Mouse (Mus musculus) skeletal muscle tissue, adult 2 months (tissue): ENCODE measurements at regions not wholly inside any gene's neighbourhood (a gene's known extent, or its start where the extent isn't known, plus 50 kb on each side); places are given as distances from the start of the nearest gene placed in this dataset.
A peak's percentile ranks its signal among the peaks of the same experiment; 100 is the strongest.

Experiments used
- DNase-seq: peaks from one replicate; pipeline ENCODE4 v3.0.0-alpha.2; 2012; ENCODE audit warnings: low read depth, low spot score

DNA sequence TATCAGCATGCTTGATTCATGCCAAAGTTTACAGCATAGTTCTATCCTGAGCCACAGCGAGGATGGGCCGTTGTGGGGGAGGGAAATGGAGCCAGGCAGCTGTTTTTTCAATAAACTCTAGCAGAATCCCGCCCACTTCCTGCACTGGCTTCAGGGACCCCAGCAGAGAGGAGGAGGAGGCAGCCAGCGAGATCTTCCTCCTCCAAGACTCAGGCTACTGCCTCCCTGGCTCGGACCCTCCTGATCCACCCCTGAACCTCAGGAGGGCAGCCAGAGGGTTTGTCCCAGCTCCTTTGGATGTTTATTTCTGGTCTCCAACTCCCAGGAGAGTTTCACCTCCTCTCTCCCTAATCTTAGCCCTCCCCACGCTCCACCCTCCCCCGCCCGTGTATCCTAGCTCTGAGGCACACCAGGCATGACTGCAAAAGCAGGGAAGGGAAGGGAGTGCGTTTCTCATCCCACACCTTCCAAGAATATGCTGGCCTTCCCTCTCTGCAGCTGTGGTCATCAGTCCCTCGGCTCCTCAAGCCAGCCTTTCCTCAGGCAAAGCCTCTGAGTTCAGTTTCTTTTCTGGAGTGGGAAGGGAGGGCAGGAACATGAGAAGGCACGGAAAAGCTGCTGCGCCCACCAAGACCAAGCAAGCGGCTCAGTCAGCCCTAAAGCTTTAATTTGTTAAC is 195.5 kb downstream of the Sox4 start:
- DNase-seq: peak; percentile 92

GRCm38 (mm10) chr13:28756915-28757765 is 196.4 kb downstream of the Sox4 start:
- DNase-seq: peak; percentile 43

- DNase-seq: no peak
Measured at GRCm38 (mm10) chr13:28754207-28754606, 199.3 kb downstream of the Sox4 start.

DNA sequence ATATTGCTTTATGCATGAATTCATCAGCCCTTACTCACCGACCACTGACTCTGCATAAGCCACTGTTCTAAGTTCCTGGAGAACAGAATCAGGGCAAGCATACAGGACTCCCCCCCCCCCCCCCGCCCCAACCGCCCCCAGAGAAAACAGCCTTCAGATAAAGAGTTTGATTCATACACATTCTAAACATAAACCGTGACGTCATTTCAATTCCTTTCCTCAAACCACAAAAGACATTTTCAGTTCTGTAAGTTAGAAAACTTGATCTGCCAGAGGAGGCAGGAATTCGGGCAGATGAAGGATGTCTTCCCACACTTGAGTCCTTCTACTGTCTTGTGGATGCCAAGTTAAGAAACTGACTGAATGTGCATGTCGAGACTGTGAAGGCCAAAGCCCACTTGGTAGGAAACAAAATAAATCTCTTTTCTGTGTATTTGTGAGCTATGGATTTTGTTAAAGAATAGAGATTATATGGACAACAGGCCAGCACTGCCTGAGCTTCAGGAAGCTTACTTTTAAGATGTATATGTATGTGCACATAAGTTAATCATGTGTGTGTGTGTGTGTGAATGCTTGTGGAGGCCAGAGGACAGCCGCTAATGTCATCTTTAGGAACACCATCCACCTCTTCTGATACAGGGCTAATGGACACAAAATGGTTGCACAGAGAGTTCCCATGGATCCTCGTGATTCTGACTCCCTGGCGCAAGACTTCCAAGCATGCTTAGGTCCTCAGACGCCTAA is 202.4 kb downstream of the Sox4 start:
- no peak for DNase-seq

DNA sequence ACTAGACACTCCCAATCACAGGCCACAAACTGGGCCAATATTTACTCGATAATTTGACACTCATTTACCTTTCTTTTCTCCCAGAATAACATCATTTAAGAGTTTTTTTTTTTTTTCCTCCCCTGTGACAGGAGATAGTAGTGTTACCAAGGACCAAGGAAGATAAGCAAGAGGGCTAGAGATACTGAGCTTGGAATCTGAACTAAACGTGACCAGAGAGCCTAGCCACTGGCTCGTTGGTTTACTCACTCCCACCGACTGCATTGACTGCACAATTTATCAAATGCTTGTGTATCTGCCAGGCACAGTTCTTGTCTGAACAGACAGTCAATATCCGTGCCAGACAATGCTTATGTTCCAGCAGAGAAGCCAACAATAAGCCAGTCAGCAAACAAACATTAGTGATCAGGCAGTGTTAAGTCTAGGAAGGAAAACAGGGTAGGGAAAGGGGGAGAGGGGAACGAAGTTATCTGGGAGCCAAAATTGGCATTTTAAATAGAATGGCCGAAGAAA is 213.3 kb downstream of the Sox4 start:
- DNase-seq: no peak

DNA sequence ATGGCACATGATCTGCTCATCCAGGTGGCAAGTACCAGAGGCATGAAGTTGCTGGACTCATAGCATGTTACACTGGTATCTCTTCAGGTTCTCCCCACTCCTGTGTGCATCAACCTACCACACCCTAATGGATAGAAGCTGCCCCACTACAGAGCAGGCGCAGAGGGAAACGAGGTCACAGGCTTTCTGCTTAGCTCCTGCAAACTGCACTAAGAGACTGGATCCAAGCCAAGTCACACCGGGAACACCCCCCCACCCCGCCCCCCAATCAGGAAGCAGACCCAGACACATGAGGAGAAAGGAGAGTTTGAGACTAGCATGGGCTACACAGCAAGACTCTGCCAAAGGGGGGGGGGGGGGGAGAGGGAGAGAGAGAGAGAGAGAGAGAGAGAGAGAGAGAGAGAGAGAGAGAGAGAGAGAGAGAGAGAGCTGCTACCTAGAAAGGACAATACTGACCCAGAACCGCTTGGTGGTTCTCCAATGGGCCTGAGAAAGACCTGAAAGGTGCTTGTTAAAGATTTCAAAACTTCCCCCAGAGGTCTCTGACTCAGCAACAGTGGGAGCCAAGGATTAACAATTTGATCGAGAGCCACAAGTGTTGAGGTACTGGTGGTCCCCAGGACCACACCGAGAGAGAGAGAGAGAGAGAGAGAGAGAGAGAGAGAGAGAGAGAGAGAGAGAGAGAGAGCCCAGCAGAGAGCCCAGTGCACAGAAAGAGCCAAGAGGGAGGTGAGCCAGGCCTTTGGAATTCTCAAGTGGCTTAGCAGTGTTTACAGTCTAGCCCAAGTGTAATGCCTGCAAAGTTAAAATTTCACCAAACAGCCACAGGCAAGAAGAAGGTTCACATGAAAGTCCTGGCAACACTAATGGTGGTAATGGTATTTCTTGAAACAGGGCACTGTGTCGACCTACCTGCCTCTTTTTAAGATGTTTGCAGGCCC is 215.1 kb downstream of the Sox4 start:
- DNase-seq: peak; percentile 33

DNA sequence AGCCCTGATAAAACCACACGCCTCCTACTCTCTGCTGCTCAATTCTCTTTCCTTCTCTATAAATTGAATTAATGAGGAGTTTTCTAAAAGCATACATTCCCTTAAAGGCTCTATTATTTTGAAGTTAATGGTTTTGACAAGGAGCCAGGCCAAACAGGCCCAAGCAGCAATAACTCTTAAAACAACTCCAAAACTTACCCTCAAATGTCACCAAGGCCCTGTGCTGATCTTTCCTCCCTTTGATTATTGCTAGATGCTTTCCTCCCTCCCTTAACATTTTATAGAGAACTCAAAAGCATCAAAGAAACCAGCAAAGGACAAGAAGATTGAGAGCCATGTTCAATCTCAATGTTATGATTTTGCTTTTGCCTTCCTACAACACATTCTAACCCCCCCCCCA is 221.0 kb downstream of the Sox4 start:
- DNase-seq: no peak

DNA sequence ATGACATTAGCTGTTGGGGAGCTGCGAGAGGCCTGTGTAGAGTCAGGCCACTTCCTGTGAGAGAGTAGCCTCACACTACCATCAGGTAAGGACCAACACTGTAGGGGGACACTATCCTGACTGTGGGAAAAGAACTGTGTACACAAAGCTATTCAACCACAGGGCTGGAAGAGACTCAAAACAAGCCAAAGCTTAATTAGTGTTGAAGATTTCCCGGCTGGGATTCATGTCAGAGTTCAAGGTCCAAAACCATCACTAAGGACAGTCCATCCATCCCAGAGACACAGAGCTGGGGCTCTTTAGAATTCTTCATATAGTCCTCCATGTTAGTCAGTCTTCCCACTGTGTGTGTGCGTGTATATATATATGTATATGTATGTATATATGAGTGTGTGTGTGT is 221.5 kb downstream of the Sox4 start:
- no peak for DNase-seq

DNA sequence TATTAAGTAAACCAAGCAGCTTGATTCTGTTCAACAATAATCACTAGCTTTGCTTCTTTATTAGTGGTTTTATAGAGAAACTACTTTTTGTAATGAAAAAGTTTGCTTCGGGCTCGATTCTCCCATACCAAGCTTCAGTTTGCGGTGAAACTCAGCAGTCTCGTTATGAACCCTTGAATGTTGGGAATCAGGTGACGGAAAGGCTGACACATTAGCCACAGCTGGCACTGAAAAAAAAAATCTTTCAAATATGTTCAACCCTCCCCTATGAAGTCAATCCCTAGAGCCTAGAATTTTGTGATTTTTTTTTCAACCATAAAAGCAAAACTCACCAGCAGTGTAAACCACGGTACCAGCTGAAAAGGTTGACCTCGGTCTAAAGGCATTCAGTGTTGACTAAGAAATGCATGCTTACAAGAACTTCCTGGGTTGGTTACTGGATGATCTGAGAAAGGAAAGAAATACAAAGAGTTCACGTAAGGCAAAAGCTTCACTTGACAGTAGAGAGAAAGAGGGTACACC is 223.4 kb downstream of the Sox4 start:
- DNase-seq: no peak

GRCm38 (mm10) chr13:28728768-28729167 is 224.7 kb downstream of the Sox4 start:
- DNase-seq: no peak

DNA sequence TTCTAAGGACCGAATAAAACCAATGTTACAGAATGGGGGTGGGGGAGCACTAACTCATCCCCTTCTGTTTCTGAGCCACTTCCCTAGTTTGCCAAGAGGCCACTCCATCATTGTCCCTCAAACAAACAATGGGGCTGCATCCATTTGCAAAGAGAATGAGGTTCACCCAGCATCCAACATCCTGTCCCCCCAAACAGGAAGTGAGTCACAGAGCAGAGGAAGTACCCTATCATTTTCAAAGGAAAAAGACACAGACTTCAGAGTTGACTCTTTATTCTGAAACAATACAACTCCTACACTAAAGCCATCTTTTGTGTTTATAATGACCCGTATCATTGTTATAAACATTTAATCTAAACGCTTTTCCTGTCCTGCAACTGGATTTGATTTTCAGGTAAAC is 229.2 kb downstream of the Sox4 start:
- DNase-seq: no peak

DNA sequence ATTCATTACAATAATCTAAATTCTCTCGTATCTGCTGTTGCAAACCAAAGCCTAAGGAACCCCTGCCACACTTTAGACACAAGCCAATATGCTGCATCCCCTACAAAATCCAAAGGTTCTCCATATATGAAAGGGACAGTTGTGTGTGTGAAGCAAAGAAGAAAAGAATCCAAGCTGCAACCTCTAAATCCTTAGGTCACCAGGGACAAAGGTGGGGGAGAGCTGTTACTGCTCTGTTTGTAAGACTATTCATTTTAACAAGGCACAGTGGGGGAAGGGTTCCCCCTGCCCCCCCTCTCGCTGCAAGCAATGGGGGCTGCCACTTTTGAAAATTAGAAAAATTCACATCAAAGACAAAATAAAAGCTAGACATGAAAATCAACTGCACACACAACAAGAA is 231.4 kb downstream of the Sox4 start:
- no peak for DNase-seq

GRCm38 (mm10) chr13:28721548-28721981 is 231.9 kb downstream of the Sox4 start:
- peak; percentile 30 for DNase-seq

- DNase-seq: peak; percentile 54
Measured at GRCm38 (mm10) chr13:28720639-28721239, 232.8 kb downstream of the Sox4 start.

DNA sequence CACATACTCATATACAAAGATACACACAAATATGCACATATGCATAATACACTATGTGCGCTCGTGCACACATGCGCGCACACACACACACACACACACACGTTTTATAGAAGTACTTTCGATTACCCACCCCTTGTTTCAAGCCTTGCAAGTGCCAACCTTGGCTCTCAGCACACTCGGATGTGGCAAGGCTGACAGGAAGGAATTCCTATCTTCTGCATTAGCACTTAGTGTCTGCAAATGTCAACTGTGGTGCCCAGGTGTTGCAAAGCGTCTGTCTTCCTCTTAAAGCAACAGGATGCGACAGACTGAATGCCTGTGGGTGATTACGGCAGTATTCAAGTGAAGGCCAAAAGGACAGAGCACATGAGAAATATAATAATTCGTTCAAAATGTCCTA is 233.3 kb downstream of the Sox4 start:
- DNase-seq: no peak

GRCm38 (mm10) chr13:28718868-28719265 is 234.6 kb downstream of the Sox4 start:
- no peak for DNase-seq

- peak; percentile 25 for DNase-seq
Measured at GRCm38 (mm10) chr13:28718169-28718867, 235.2 kb downstream of the Sox4 start.

DNA sequence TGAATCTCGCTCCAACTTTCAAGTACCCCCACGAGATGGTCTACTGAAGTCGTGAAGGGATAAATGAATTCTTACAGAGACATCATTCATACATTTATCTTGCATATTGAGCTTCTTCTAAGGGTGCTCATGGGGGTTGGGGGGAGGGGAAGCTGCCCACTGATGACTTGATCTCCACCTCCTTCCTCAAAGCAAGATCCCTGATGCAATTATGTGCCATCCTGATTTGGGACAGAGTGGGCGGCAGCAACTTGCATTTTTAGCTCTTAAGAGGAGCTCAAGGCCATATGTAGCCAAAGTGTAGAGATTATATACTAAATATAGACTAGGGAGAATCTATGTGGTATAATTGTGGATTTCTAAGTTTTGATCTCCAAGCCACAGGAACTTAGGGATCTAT is 236.1 kb downstream of the Sox4 start:
- no peak for DNase-seq

DNA sequence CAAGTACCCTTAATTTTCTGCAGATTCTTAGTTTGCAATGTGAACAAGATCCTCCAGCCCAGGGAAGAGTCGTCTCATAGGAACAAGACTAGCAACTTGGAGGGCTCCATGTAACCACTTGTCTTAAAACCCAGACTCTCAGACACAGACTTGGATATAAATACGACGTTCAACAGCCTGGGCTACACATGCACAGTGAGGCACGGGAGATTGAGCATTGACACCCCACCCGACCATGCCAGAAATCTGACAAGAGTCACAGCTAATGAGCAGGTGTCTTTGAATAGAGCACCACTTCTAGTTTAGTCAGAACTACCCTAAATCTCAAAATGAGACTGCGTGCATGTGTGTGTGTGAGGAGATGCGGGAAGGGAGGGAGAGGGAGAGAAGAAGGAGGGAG is 243.5 kb downstream of the Sox4 start:
- DNase-seq: no peak

GRCm38 (mm10) chr13:28701309-28701708 is 252.2 kb downstream of the Sox4 start:
- no peak for DNase-seq
